Comparison of ENCODE assay signal across 17 mouse cellular contexts in the genomic region with DNA sequence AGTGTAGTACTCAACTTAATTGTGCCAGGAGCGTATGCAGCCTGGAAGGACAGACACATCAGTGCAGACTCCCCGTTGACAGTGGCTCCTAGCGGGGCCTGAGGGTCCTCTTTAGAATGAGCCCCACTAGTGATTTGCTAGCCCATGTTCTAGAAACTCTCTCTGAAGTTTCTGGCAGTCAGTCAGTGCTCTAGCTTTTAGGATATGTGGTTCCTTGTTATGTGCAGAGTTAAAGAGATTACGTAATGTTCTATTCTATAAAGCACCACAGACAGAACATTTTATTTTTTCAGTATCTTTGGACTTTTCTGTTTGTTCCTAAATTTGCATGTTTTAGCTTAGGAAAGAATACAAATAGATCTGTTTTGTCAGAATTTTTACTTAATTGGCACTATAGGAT.
"Had no signal": no experiment of that assay in that cellular context is flagged by ENCODE, and none has a peak within 500 bp of the region (broad histone marks: within the 10 kb centered on the region; RNA-seq: fewer than 3 reads in every experiment).

No protein-coding gene starts in this region.

- H3K27me3 ChIP-seq: limb, embryonic 12.5 days; limb, embryonic 15.5 days had no signal

- H3K9me3 ChIP-seq: limb, embryonic 12.5 days; limb, embryonic 15.5 days had no signal

- H3K36me3 ChIP-seq: limb, embryonic 12.5 days; limb, embryonic 15.5 days had no signal

- H3K4me1 ChIP-seq: limb, embryonic 15.5 days had no signal

- H3K4me2 ChIP-seq: limb, embryonic 12.5 days; limb, embryonic 15.5 days; liver, embryonic 11.5 days; lung, embryonic 14.5 days; midbrain, embryonic 11.5 days had no signal

- DNase-seq: kidney, adult 9 months; kidney, postnatal 14 days; kidney, postnatal 4 days; layer of hippocampus, adult 9-11 months; liver, postnatal 0 days; lung, embryonic 14.5 days; lung, postnatal 4 days; midbrain, embryonic 14.5 days; thymus, adult 2 months; thymus, postnatal 14 days; thymus, postnatal 4 days had no signal

- H3K27ac ChIP-seq: left cerebral cortex, adult 2 months; limb, embryonic 12.5 days; limb, embryonic 15.5 days; liver, embryonic 14.5 days had no signal

- H3K9ac ChIP-seq: limb, embryonic 12.5 days; limb, embryonic 15.5 days; liver, embryonic 14.5 days; liver, postnatal 0 days; lung, embryonic 14.5 days had no signal

- H3K4me3 ChIP-seq: left cerebral cortex, adult 2 months; limb, embryonic 12.5 days; limb, embryonic 15.5 days had no signal
